Mouse (Mus musculus): ENCODE results near the gene Adprhl2. TPM values are rescaled to one million over a fixed set of nuclear protein-coding genes. Genes with fewer than 3 reads are reported as not detected.

Gene Adprhl2
- polyA plus RNA-seq, 1 experiment from 2014 or later: 33.8 TPM

DNA sequence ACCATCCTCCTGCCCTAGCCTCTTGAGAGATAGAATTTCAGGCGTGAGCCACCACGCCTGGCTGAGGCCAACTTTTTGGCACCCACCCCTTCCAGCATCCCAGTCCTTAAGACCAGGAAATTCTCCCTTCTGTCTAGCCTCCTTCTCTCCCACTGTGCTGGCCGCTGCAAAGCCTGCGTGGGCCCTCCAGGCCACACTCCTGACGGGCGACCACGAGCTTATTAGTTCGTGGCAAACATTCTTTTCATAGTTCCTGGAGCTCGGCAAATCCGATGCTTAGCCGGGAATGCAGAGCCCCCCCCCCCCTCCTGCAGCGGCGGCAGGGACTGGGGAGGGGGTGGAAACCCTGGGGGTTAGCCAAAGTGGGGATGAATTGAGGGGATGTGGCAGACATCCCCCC lies 30.3 kb downstream of the Adprhl2 start:
- Histone ChIP-seq H3K4me3 (ENCODE audit: low read depth, low read length) (no peak overlapping the region), H3K27ac (replicated peaks) (no peak overlapping the region), H3K4me1 (replicated peaks; ENCODE audit: control insufficient read depth, insufficient read depth) (peaks cover 2% of the 10 kb centered on the region; the same call in 1 of the 2 replicates), H3K9ac (ENCODE audit: low read length) (no peak overlapping the region), H3K36me3 (ENCODE audit: control insufficient read depth, insufficient read depth, low read length) (no peaks in the 10 kb centered on the region), H3K27me3 (ENCODE audit: control insufficient read depth, insufficient read depth, low read length) (no peaks in the 10 kb centered on the region; the same call in 1 of the 2 replicates), H3K9me3 (ENCODE audit: control insufficient read depth, low read length) (no peaks in the 10 kb centered on the region), H3K4me2 (replicated peaks; ENCODE audit: low read depth) (no peak overlapping the region)
- 13% methylated on average over 12 of the region's 13 CpGs for WGBS
- TF ChIP-seq CTCF (IDR thresholded peaks at IDR 0.05; ENCODE audit: low read depth) (no peak), EP300 (optimal IDR thresholded peaks at IDR 0.05) (no peak)
- ATAC-seq (ENCODE audit: low FRiP score, low TSS enrichment) (no peak), DNase-seq (ENCODE audit: low spot score) (no peak)

DNA sequence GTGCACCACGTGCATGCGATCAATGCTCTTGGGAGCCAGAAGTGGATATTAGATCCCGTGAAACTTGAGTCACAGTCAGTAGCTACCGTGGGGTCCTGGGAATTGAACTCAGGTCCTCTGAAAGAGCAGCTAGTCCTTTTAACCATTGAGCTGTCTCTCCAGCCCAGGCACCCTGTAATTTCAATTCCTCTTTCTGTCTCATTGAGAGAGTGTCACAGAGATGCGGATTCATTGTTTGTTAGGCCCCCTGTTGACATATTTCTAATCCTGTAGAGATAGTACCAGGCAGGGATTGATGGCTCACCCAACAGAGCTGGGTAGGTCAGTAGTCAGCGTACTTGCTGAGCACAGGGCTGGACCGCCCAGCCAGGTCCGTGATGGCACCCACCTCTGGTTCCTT lies 31.2 kb downstream of the Adprhl2 start:
- Histone ChIP-seq H3K27me3 (ENCODE audit: control insufficient read depth, insufficient read depth, low read length) (no peaks in the 10 kb centered on the region; the same call in 1 of the 2 replicates), H3K4me3 (ENCODE audit: low read depth, low read length) (no peak overlapping the region), H3K4me2 (replicated peaks; ENCODE audit: low read depth) (no peak overlapping the region), H3K36me3 (ENCODE audit: control insufficient read depth, insufficient read depth, low read length) (no peaks in the 10 kb centered on the region), H3K4me1 (replicated peaks; ENCODE audit: control insufficient read depth, insufficient read depth) (peaks cover 3% of the 10 kb centered on the region; the same call in 1 of the 2 replicates), H3K27ac (replicated peaks) (no peak overlapping the region), H3K9me3 (ENCODE audit: control insufficient read depth, low read length) (no peaks in the 10 kb centered on the region), H3K9ac (ENCODE audit: low read length) (no peak overlapping the region)
- DNase-seq (ENCODE audit: low spot score) (no peak), ATAC-seq (ENCODE audit: low FRiP score, low TSS enrichment) (no peak)
- WGBS: 81% methylated on average over 8 of the region's 8 CpGs
- TF ChIP-seq EP300 (optimal IDR thresholded peaks at IDR 0.05): no peak
- TF ChIP-seq CTCF (IDR thresholded peaks at IDR 0.05; ENCODE audit: low read depth): no peak

- Histone ChIP-seq H3K9me3 (ENCODE audit: control insufficient read depth, low read length) (no peaks in the 10 kb centered on the region), H3K4me3 (ENCODE audit: low read depth, low read length) (no peak overlapping the region), H3K4me2 (replicated peaks; ENCODE audit: low read depth) (peak overlapping the region; percentile 72), H3K27me3 (ENCODE audit: control insufficient read depth, insufficient read depth, low read length) (no peaks in the 10 kb centered on the region; the same call in 1 of the 2 replicates), H3K9ac (ENCODE audit: low read length) (0 out of 2 replicates have a peak overlapping the region, but pooled peaks have one; percentile 4), H3K4me1 (replicated peaks; ENCODE audit: control insufficient read depth, insufficient read depth) (peaks cover 3% of the 10 kb centered on the region; the same call in 1 of the 2 replicates), H3K27ac (replicated peaks) (peak overlapping the region; percentile 4; the same call in 1 of the 2 replicates), H3K36me3 (ENCODE audit: control insufficient read depth, insufficient read depth, low read length) (no peaks in the 10 kb centered on the region)
- DNase-seq (ENCODE audit: low spot score): no peak
- 0 out of 2 replicates have a peak, but pooled peaks have one; percentile 27 for ATAC-seq (ENCODE audit: low FRiP score, low TSS enrichment)
- TF ChIP-seq CTCF (IDR thresholded peaks at IDR 0.05; ENCODE audit: low read depth): no peak
- TF ChIP-seq EP300 (optimal IDR thresholded peaks at IDR 0.05): no peak
- WGBS: 30% methylated on average over 17 of the region's 17 CpGs
Measured at GRCm38 (mm10) chr4:126288085-126288666, 33.3 kb downstream of the Adprhl2 start.

DNA sequence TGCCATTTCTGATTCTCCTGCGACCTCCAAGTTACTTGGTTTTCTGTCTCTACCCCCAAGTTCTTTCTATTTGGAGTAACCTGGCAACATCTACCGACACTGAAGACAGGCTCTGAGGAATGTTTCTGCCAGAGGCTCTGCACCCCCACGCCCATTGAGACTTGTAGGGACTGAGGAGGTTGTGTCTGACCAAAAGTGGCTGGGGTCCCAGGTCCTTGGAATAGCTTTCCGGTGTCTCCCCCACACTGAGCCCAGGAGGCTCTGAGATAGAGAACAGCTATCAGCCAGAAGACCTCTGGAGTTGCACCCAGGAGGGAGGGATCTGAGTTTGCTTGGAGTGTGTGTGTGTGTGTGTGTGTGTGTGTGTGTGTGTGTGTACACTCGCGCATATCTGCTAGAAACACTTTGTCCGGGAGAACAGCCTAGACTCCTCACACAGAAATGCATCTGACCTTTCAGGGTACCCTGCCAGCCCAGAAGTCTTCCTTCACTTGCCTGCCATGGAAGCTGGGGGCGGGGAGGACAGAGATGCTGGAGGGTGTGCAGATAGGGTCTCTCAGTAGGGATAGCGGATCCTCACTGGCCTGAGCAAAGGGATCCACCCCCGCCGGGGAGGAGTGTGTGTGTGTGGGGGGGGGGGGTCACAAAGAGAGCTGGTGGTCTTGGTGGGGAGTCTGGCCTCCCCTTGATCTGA lies 34.1 kb downstream of the Adprhl2 start:
- DNase-seq (ENCODE audit: low spot score): no peak
- no peak for TF ChIP-seq EP300 (optimal IDR thresholded peaks at IDR 0.05)
- no peak for TF ChIP-seq CTCF (IDR thresholded peaks at IDR 0.05; ENCODE audit: low read depth)
- Histone ChIP-seq H3K9ac (ENCODE audit: low read length) (no peak overlapping the region), H3K4me1 (replicated peaks; ENCODE audit: control insufficient read depth, insufficient read depth) (peaks cover 3% of the 10 kb centered on the region; the same call in 1 of the 2 replicates), H3K36me3 (ENCODE audit: control insufficient read depth, insufficient read depth, low read length) (no peaks in the 10 kb centered on the region), H3K4me3 (ENCODE audit: low read depth, low read length) (peak overlapping the region; percentile 48), H3K27me3 (ENCODE audit: control insufficient read depth, insufficient read depth, low read length) (no peaks in the 10 kb centered on the region; the same call in 1 of the 2 replicates), H3K9me3 (ENCODE audit: control insufficient read depth, low read length) (no peaks in the 10 kb centered on the region), H3K4me2 (replicated peaks; ENCODE audit: low read depth) (peak overlapping the region; percentile 72), H3K27ac (replicated peaks) (no peak overlapping the region)
- WGBS: 32% methylated on average over 9 of the region's 11 CpGs
- ATAC-seq (ENCODE audit: low FRiP score, low TSS enrichment): peak; percentile 25; the same call in 1 of the 2 replicates

DNA sequence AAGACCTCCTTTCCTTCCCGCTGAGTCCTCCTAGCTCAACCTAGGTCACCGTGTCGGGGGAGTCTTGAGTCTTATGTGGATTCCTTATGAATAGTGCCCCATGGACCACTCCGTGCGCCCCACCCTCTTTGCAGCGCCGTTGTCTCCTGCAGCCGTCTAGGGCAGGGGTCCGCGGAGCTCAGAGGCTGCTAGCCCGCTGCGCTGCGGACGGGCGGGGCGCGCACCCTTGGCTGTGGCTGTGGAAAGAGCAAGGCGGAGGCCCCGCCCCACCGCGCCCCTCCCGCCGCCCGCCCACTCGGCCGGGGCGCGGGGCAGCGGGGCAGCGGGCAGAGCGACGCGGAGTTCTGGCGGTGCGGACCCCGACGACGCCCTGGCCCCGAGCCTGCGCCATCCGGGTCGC lies 35.0 kb downstream of the Adprhl2 start, which contains the start of gene Col8a2:
Gene Col8a2, plus strand, starts transcription at position 302 of the 400 bp plus-strand sequence.
- TF ChIP-seq CTCF (IDR thresholded peaks at IDR 0.05; ENCODE audit: low read depth) (no peak), EP300 (optimal IDR thresholded peaks at IDR 0.05) (no peak)
- WGBS: 3% methylated on average over 24 of the region's 42 CpGs
- peak within 1 kb of the TSS; percentile 72 for H3K4me2 ChIP-seq (replicated peaks; ENCODE audit: low read depth)
- no peaks in the 10 kb centered on the region for H3K9me3 ChIP-seq (ENCODE audit: control insufficient read depth, low read length)
- no peaks in the 10 kb centered on the region; the same call in 1 of the 2 replicates for H3K27me3 ChIP-seq (ENCODE audit: control insufficient read depth, insufficient read depth, low read length)
- peaks cover 3% of the 10 kb centered on the region; the same call in 1 of the 2 replicates for H3K4me1 ChIP-seq (replicated peaks; ENCODE audit: control insufficient read depth, insufficient read depth)
- peak; percentile 71 for ATAC-seq (ENCODE audit: low FRiP score, low TSS enrichment)
- peak; percentile 55 for DNase-seq (ENCODE audit: low spot score)
- peak within 1 kb of the TSS; percentile 48 for H3K4me3 ChIP-seq (ENCODE audit: low read depth, low read length)
- 0 out of 2 replicates have a peak within 1 kb of the TSS, but pooled peaks have one; percentile 45 for H3K27ac ChIP-seq (replicated peaks)
- peak within 1 kb of the TSS; percentile 57 for H3K9ac ChIP-seq (ENCODE audit: low read length)
- no peaks in the 10 kb centered on the region for H3K36me3 ChIP-seq (ENCODE audit: control insufficient read depth, insufficient read depth, low read length)

Measured in stomach, postnatal 0 days (tissue).